Mouse (Mus musculus): ENCODE data around the gene Pdia3. TPM values are rescaled to one million over a fixed set of nuclear protein-coding genes. Genes with fewer than 3 reads are reported as not detected.

Pdia3 gene
- polyA plus RNA-seq (2015; fragmentation: Illumina TruSeq; extraction: RNeasy Lipid Tissue Mini Kit (QIAGEN cat#74804); ENCODE audit: insufficient read depth, low read depth, low replicate concordance) = 94.6 TPM

GRCm38 (mm10) chr2:121413387-121414042 lies at the start of gene Pdia3, which contains the start of gene Catsper2:
Gene Pdia3 (plus strand): TSS chr2:121413775.
Gene Catsper2 (minus strand): TSS chr2:121413792.

GRCm38 (mm10) chr2:121386961-121387575 lies 26.5 kb upstream of the Pdia3 start, which contains the start of gene Strc:
Gene Strc (minus strand): TSS chr2:121387168.

GRCm38 (mm10) chr2:121444178-121444577 lies 30.6 kb downstream of the Pdia3 start, which contains the start of gene Ell3:
Gene Ell3 (minus strand): TSS chr2:121444278.

GRCm38 (mm10) chr2:121448739-121449535 lies 35.4 kb downstream of the Pdia3 start, which contains the start of gene Serf2:
Gene Serf2 (plus strand): TSS chr2:121449195.

GRCm38 (mm10) chr2:121452990-121453389 lies 39.4 kb downstream of the Pdia3 start, which contains the start of gene Hypk:
Gene Hypk (plus strand): TSS chr2:121453290.

GRCm38 (mm10) chr2:121456692-121457642 lies 43.4 kb downstream of the Pdia3 start, which contains the start of gene Serinc4:
Gene Serinc4 (minus strand): TSS chr2:121456781.

GRCm38 (mm10) chr2:121473301-121474179 lies 60.0 kb downstream of the Pdia3 start, which contains the start of gene Mfap1b:
Gene Mfap1b (minus strand): TSS chr2:121474067.

Other genes with a start within 250 kb of the Pdia3 start
- gene Tubgcp4, start 243.1 kb upstream of the Pdia3 start, polyA plus RNA-seq (2015; fragmentation: Illumina TruSeq; extraction: RNeasy Lipid Tissue Mini Kit (QIAGEN cat#74804); ENCODE audit: insufficient read depth, low read depth, low replicate concordance) = 8.5 TPM
- gene Zscan29, start 242.7 kb upstream of the Pdia3 start, polyA plus RNA-seq (2015; fragmentation: Illumina TruSeq; extraction: RNeasy Lipid Tissue Mini Kit (QIAGEN cat#74804); ENCODE audit: insufficient read depth, low read depth, low replicate concordance) = 4.1 TPM
- 18.3 TPM for gene Trp53bp1, start 142.4 kb upstream of the Pdia3 start, polyA plus RNA-seq (2015; fragmentation: Illumina TruSeq; extraction: RNeasy Lipid Tissue Mini Kit (QIAGEN cat#74804); ENCODE audit: insufficient read depth, low read depth, low replicate concordance)
- gene Map1a, start 124.2 kb upstream of the Pdia3 start, polyA plus RNA-seq (2015; fragmentation: Illumina TruSeq; extraction: RNeasy Lipid Tissue Mini Kit (QIAGEN cat#74804); ENCODE audit: insufficient read depth, low read depth, low replicate concordance) = 3.7 TPM
- gene Ppip5k1, start 58.4 kb upstream of the Pdia3 start, polyA plus RNA-seq (2015; fragmentation: Illumina TruSeq; extraction: RNeasy Lipid Tissue Mini Kit (QIAGEN cat#74804); ENCODE audit: insufficient read depth, low read depth, low replicate concordance) = 6.6 TPM
- gene Ckmt1, start 56.1 kb upstream of the Pdia3 start, polyA plus RNA-seq (2015; fragmentation: Illumina TruSeq; extraction: RNeasy Lipid Tissue Mini Kit (QIAGEN cat#74804); ENCODE audit: insufficient read depth, low read depth, low replicate concordance) = 9.1 TPM
- gene Strc, start 26.6 kb upstream of the Pdia3 start, polyA plus RNA-seq (2015; fragmentation: Illumina TruSeq; extraction: RNeasy Lipid Tissue Mini Kit (QIAGEN cat#74804); ENCODE audit: insufficient read depth, low read depth, low replicate concordance) = not detected
- gene Catsper2, start within 50 bp of the Pdia3 start, polyA plus RNA-seq (2015; fragmentation: Illumina TruSeq; extraction: RNeasy Lipid Tissue Mini Kit (QIAGEN cat#74804); ENCODE audit: insufficient read depth, low read depth, low replicate concordance) = 1.4 TPM
- not detected for gene Ell3, start 30.5 kb downstream of the Pdia3 start, polyA plus RNA-seq (2015; fragmentation: Illumina TruSeq; extraction: RNeasy Lipid Tissue Mini Kit (QIAGEN cat#74804); ENCODE audit: insufficient read depth, low read depth, low replicate concordance)
- 99.5 TPM for gene Serf2, start 35.4 kb downstream of the Pdia3 start, polyA plus RNA-seq (2015; fragmentation: Illumina TruSeq; extraction: RNeasy Lipid Tissue Mini Kit (QIAGEN cat#74804); ENCODE audit: insufficient read depth, low read depth, low replicate concordance)
- gene Hypk, start 39.5 kb downstream of the Pdia3 start, polyA plus RNA-seq (2015; fragmentation: Illumina TruSeq; extraction: RNeasy Lipid Tissue Mini Kit (QIAGEN cat#74804); ENCODE audit: insufficient read depth, low read depth, low replicate concordance) = 26.5 TPM
- gene Serinc4, start 43.0 kb downstream of the Pdia3 start, polyA plus RNA-seq (2015; fragmentation: Illumina TruSeq; extraction: RNeasy Lipid Tissue Mini Kit (QIAGEN cat#74804); ENCODE audit: insufficient read depth, low read depth, low replicate concordance) = not detected
- gene Mfap1b, start 60.3 kb downstream of the Pdia3 start, polyA plus RNA-seq (2015; fragmentation: Illumina TruSeq; extraction: RNeasy Lipid Tissue Mini Kit (QIAGEN cat#74804); ENCODE audit: insufficient read depth, low read depth, low replicate concordance) = 7.2 TPM
- 8.4 TPM for gene Mfap1a, start 92.9 kb downstream of the Pdia3 start, polyA plus RNA-seq (2015; fragmentation: Illumina TruSeq; extraction: RNeasy Lipid Tissue Mini Kit (QIAGEN cat#74804); ENCODE audit: insufficient read depth, low read depth, low replicate concordance)
- gene Wdr76, start 92.9 kb downstream of the Pdia3 start, polyA plus RNA-seq (2015; fragmentation: Illumina TruSeq; extraction: RNeasy Lipid Tissue Mini Kit (QIAGEN cat#74804); ENCODE audit: insufficient read depth, low read depth, low replicate concordance) = 1.3 TPM

All from pancreas, adult 10 weeks (tissue).